In genomic region chr9:113738021-113738420, GRCm38 (mm10) we compare ENCODE assay signal across 14 mouse cellular contexts. TPM values are rescaled to one million over a fixed set of nuclear protein-coding genes. Genes with fewer than 3 reads are reported as not detected.
DNase-seq lines count a peak whose midpoint lies in the region; ATAC-seq lines count a peak whose summit lies in the region.
"Had no signal": no experiment of that assay in that cellular context is flagged by ENCODE, and none has a peak within 500 bp of the region (broad histone marks: within the 10 kb centered on the region; RNA-seq: fewer than 3 reads in every experiment).

No protein-coding gene starts in this region.

- H3K9me3 ChIP-seq in intestine, embryonic 15.5 days = no peaks in the 10 kb centered on the region
- H3K9me3 ChIP-seq: embryonic facial prominence, embryonic 15.5 days; midbrain, embryonic 12.5 days; neural tube, embryonic 13.5 days had no signal

- no peak overlapping the region for H3K4me3 ChIP-seq in intestine, embryonic 15.5 days (replicated peaks)
- H3K4me3 ChIP-seq: embryonic facial prominence, embryonic 15.5 days; midbrain, embryonic 12.5 days; neural tube, embryonic 13.5 days had no signal

- H3K27me3 ChIP-seq in intestine, embryonic 15.5 days (replicated peaks) = no peaks in the 10 kb centered on the region
- H3K27me3 ChIP-seq: embryonic facial prominence, embryonic 15.5 days; midbrain, embryonic 12.5 days; neural tube, embryonic 13.5 days had no signal

- peak; percentile 28 to 51 for DNase-seq in cerebellum, postnatal 10 days
- no peak for DNase-seq in cerebellum, postnatal 4 days (ENCODE audit: low spot score in 2 of 2)
- peak; percentile 11 for DNase-seq in kidney, postnatal 14 days
- DNase-seq in kidney, adult 8-10 months = no peak
- peak; percentile 60 for DNase-seq in 3134 (ENCODE audit: extremely low read depth, insufficient read length, low spot score)
- peak; percentile 62 for DNase-seq in brain, adult 2 months (ENCODE audit: low read depth, low spot score)
- no peak for DNase-seq in spleen, postnatal 10 days (ENCODE audit: low spot score in 2 of 2)
- DNase-seq: cerebellum, adult 8-10 months; liver, postnatal 0 days; thymus, postnatal 4 days had no signal

- no peak overlapping the region for H3K9ac ChIP-seq in intestine, embryonic 15.5 days
- H3K9ac ChIP-seq: embryonic facial prominence, embryonic 15.5 days; liver, postnatal 0 days; midbrain, embryonic 12.5 days; neural tube, embryonic 13.5 days had no signal

- 72% methylated on average over 9 of the region's 9 CpGs for WGBS in intestine, embryonic 15.5 days

- H3K4me1 ChIP-seq in intestine, embryonic 15.5 days (replicated peaks) = no peaks in the 10 kb centered on the region

- no peaks in the 10 kb centered on the region for H3K36me3 ChIP-seq in intestine, embryonic 15.5 days
- H3K36me3 ChIP-seq: embryonic facial prominence, embryonic 15.5 days; midbrain, embryonic 12.5 days; neural tube, embryonic 13.5 days had no signal

- no peak overlapping the region for H3K27ac ChIP-seq in intestine, embryonic 15.5 days
- H3K27ac ChIP-seq: embryonic facial prominence, embryonic 15.5 days; midbrain, embryonic 12.5 days; neural tube, embryonic 13.5 days had no signal

- no peak overlapping the region for H3K4me2 ChIP-seq in intestine, embryonic 15.5 days (replicated peaks)
- H3K4me2 ChIP-seq: embryonic facial prominence, embryonic 15.5 days; midbrain, embryonic 12.5 days; neural tube, embryonic 13.5 days had no signal

- no peak for ATAC-seq in intestine, embryonic 15.5 days
- ATAC-seq: liver, postnatal 0 days had no signal

RNA-seq across cellular contexts. Expression of gene Clasp2, which starts 3.3 kb away (rescaled TPM):
- polyA plus RNA-seq in intestine, embryonic 15.5 days (2015; fragmentation: Nextera tagmentation; extraction: Ambion mirVana) = 21.4 and 22.5 TPM in 2 replicates

RNA-seq across cellular contexts. Expression of gene Pdcd6ip, which starts 30.0 kb away (rescaled TPM):
- polyA plus RNA-seq in intestine, embryonic 15.5 days (2015; fragmentation: Nextera tagmentation; extraction: Ambion mirVana) = 99.6 and 104 TPM in 2 replicates

Comparison
In these comparisons a context has a peak if more than half of its experiments do, and no peak if none do; other contexts are left out.
1. DNase-seq: peak in cerebellum, postnatal 10 days (2 of 2), kidney, postnatal 14 days (single experiment), 3134 (single experiment) and brain, adult 2 months (single experiment); none in cerebellum, postnatal 4 days (0 of 2), kidney, adult 8-10 months (0 of 2) and spleen, postnatal 10 days (0 of 2).